Mouse (Mus musculus): ENCODE data around the gene Surf2.

Surf2 gene

GRCm38 (mm10) chr2:26957488-26957859 is 41.3 kb downstream of the Surf2 start:
- no peak for DNase-seq (ENCODE audit: low spot score in 2 of 2)

GRCm38 (mm10) chr2:26960756-26961155 is 44.6 kb downstream of the Surf2 start:
- no peak for DNase-seq (ENCODE audit: low spot score in 2 of 2)

- DNase-seq (ENCODE audit: low spot score in 2 of 2), result peak; percentile 86 to 89
Measured at GRCm38 (mm10) chr2:26963923-26964723, 48.0 kb downstream of the Surf2 start, which contains the start of gene Rexo4. Gene Rexo4 (minus strand): TSS chr2:26964386.

- no peak for DNase-seq (ENCODE audit: low spot score in 2 of 2)
Measured at GRCm38 (mm10) chr2:26964724-26965370, 48.7 kb downstream of the Surf2 start.

GRCm38 (mm10) chr2:26967262-26967661 is 51.1 kb downstream of the Surf2 start:
- DNase-seq (ENCODE audit: low spot score in 2 of 2), result no peak

Data from spleen, postnatal 36 days (tissue).